Mouse (Mus musculus) hindbrain, embryonic 12.5 days (tissue): ENCODE measurements around the gene Ptpn13. TPM values are rescaled to one million over a fixed set of nuclear protein-coding genes. Genes with fewer than 3 reads are reported as not detected.

Source experiments
- ATAC-seq: fragments of 200-750 bp; cut with Nextera tagmentation; 2 replicates; pipeline ENCODE4 v1.8.0; 2017; ENCODE audit warnings: moderate TSS enrichment; ENCODE audit not compliant: low FRiP score
- H3K27ac ChIP-seq: fragments of 300-500 bp; sonication (generic); 2 replicates; pipeline ENCODE4 v1.5.1; 2016; ENCODE audit warnings: mild to moderate bottlenecking
- H3K27me3 ChIP-seq: fragments of 300-500 bp; sonication (generic); 2 replicates; pipeline ENCODE4 v1.6.1; 2016; ENCODE audit warnings: mild to moderate bottlenecking
- H3K36me3 ChIP-seq: fragments of 300-500 bp; sonication (generic); 2 replicates; pipeline ENCODE4 v1.6.1; 2016; ENCODE audit warnings: mild to moderate bottlenecking
- H3K4me1 ChIP-seq: fragments of 300-500 bp; sonication (generic); 2 replicates; pipeline ENCODE4 v1.6.1; 2016
- H3K4me2 ChIP-seq: fragments of 300-500 bp; sonication (generic); replicated peaks from 2 replicates; pipeline ENCODE4 v1.6.1; 2016; ENCODE audit warnings: mild to moderate bottlenecking
- H3K4me3 ChIP-seq: fragments of 300-500 bp; sonication (generic); 2 replicates; pipeline ENCODE4 v1.5.1; 2016; ENCODE audit warnings: mild to moderate bottlenecking
- H3K9ac ChIP-seq: fragments of 300-500 bp; sonication (generic); 2 replicates; pipeline ENCODE4 v1.6.1; 2016; ENCODE audit warnings: mild to moderate bottlenecking, moderate library complexity
- H3K9me3 ChIP-seq: fragments of 300-500 bp; sonication (generic); replicated peaks from 2 replicates; pipeline ENCODE4 v1.6.1; 2016; ENCODE audit warnings: mild to moderate bottlenecking
- WGBS: fragments of 180-500 bp; shearing (Covaris S2); methylation state at CpG from one replicate; pipeline ENCODE4 v1.1.7; 2016; 5-methylcytosine and 5-hydroxymethylcytosine counted together
- polyA plus RNA-seq: library from polyadenylated mRNA; unstranded; fragments of >200 nt; fragmentation: Nextera tagmentation; extraction: Ambion mirVana; gene quantifications from 2 replicates; pipeline ENCODE4 v1.2.1, GENCODE M21; 2016

The Ptpn13 gene
- polyA plus RNA-seq, 1 experiment from 2014 or later: 19.3 TPM

DNA sequence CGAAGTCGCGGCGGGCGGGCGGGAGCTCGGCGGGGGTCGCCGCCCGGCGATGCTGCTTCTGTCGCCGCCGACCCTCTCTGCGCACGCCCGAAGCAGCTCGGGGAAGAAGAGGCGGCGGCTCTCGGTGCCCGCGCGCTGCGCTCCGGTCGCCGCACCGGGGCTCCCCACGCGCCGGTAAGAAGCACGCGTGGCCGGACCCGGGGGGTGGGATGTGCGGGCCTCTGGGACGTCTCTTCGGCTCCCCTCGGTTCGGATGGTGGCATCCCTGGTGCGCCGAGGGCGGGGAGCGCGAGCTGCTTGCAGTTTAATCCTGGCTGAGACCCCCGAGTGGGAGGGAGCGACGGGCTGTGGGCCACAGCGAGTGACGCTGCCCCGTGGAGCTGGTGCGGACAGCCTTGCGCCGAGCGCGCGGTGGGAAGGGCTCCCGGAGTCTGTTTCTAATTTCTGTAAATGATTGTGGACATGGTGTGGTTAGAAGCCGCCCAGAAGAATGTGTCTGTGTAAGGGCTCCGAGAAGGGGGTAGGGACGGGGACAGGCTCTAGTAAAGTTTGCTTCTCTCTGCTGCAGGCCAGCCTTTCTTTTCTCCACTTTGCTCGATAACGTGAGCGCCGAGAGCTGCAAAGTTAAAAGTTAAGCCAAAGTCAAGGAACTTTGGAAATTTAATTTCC is 505 bp downstream of the Ptpn13 start:
- peaks cover 28% of the 10 kb centered on the region for H3K4me1 ChIP-seq
- 0 out of 2 replicates have a peak, but pooled peaks cover 4% of the 10 kb centered on the region for H3K27me3 ChIP-seq
- peak overlapping the region; percentile 92 for H3K4me2 ChIP-seq
- H3K4me3 ChIP-seq: peak overlapping the region; percentile 82
- H3K9ac ChIP-seq: peak overlapping the region; percentile 83
- ATAC-seq: peak; percentile 23
- H3K36me3 ChIP-seq: no peaks in the 10 kb centered on the region
- WGBS: under 1% methylated on average over 50 of the region's 67 CpGs
- H3K27ac ChIP-seq: peak overlapping the region; percentile 85
- H3K9me3 ChIP-seq: no peaks in the 10 kb centered on the region

DNA sequence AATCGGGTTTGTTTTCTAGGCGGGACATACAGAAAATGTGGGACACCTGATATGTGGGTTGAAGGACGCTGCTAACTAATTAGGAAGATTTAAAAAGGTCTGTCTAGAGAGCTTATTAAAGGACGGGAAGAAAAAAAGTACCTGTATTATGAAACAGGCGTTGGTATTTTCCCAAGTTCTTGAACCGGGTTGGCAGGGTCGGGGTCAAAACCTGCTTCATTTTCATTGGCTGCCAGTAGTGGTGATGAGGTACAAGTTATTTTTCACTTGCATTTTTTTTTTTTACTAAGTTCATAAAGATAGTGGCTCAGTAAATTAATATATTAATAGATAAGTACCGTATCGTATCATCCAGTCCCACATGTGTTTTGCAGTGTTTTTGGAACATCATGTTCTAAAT is 1.3 kb downstream of the Ptpn13 start:
- Histone ChIP-seq H3K4me3 (peak overlapping the region; percentile 82), H3K4me1 (peaks cover 22% of the 10 kb centered on the region), H3K4me2 (peak overlapping the region; percentile 92), H3K27me3 (0 out of 2 replicates have a peak, but pooled peaks cover 4% of the 10 kb centered on the region), H3K36me3 (no peaks in the 10 kb centered on the region), H3K9ac (peak overlapping the region; percentile 83), H3K9me3 (no peaks in the 10 kb centered on the region), H3K27ac (no peak overlapping the region)
- WGBS: 16% methylated on average over 9 of the region's 9 CpGs
- ATAC-seq: no peak

DNA sequence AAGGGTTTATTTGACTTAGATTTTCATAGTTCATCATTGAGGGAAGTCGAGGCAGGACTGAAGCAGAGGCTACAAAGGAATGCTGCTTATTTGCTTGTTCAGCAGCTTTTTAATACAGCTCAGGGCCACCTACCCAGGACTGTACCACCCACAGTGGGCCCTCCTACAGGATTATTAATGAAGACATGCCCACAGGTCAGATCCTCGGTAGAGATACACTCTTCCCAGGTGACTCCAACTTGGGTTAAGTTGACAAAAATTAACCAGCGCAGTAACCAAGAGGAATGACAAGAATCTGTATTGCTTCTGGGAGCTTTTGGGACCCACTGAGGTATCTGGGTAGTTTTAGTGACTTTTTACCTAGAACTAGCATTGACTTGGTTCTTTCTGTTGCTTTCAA is 6.0 kb downstream of the Ptpn13 start:
- no peak overlapping the region for H3K9ac ChIP-seq
- 76% methylated on average over 3 of the region's 3 CpGs for WGBS

DNA sequence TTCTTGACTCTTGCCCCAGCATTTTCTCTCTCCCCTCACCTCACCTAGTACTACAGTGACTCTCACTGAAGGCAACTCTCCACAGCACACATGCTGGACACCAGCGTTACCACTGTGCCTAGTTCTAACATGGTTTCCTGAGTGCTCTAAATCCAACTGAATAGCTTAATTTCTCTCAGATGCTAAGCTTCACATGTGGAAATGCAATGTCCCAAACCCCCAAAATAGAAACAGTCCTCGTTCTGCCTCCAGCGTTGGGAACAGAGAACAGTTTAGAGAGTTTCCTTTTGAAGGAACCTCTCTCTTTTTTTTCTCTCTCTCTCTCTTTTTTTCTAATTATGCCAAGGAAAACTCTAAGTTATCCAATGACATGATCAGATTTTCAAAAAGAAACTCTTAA is 6.5 kb downstream of the Ptpn13 start:
- WGBS: 73% methylated on average over 3 of the region's 3 CpGs
- Histone ChIP-seq H3K4me1 (peaks cover 11% of the 10 kb centered on the region), H3K9ac (no peak overlapping the region), H3K4me2 (no peak overlapping the region), H3K36me3 (no peaks in the 10 kb centered on the region), H3K27me3 (no peaks in the 10 kb centered on the region), H3K27ac (no peak overlapping the region), H3K9me3 (no peaks in the 10 kb centered on the region), H3K4me3 (no peak overlapping the region)
- no peak for ATAC-seq

More for the DNA sequence above, 6.0 kb downstream of the Ptpn13 start:
- Histone ChIP-seq H3K27ac (no peak overlapping the region), H3K9me3 (no peaks in the 10 kb centered on the region), H3K36me3 (no peaks in the 10 kb centered on the region), H3K4me2 (no peak overlapping the region), H3K4me3 (no peak overlapping the region), H3K4me1 (peaks cover 9% of the 10 kb centered on the region), H3K27me3 (no peaks in the 10 kb centered on the region)
- ATAC-seq: no peak

DNA sequence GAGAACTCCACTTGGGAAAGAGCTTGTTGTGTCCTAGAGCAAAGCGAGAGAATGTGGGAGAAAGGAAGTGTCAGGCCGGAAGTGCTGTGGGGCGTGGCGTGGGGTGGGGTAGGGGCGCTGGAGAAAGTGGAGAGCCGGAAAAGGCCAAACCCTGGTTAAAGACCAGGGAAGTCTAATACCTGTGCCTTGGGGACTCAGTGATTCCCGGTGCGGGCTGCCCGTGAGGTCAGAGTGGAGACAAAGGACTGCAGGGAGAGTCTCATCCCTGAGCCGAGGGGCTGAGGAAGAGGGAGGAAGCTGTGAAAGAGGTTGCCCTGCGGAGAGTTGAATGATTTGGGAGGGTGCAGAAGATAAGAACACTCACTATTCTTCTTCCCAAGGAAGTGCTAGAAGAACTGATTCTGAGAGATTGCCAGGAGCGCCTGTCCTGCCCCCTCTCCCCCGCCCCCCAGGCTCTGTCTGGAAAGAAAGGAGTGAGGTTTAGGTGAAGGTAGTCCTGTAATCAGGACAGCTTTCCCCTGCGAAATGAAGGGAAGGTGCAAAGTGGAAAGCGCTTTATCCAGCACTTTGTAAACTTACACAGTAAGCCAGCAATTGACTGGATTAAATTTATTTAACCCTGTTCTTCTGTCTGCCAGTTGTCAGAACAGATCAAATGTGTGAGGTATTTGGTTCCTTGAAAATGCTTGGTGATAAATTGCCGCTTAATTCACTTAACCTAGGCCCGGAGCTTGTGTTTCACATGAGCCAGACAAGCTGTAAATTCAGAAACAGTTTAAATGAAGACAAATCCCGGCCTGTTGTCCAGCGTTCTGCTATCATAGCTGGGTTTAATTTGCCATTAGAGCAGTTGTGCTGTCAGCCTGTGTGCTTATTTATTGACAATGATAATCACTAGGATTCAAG is 11.3 kb downstream of the Ptpn13 start:
- peak overlapping the region; percentile 27; the same call in 1 of the 2 replicates for H3K4me3 ChIP-seq
- no peaks in the 10 kb centered on the region for H3K36me3 ChIP-seq
- ATAC-seq: no peak
- WGBS: 16% methylated on average over 19 of the region's 19 CpGs
- no peaks in the 10 kb centered on the region for H3K9me3 ChIP-seq
- peaks cover 12% of the 10 kb centered on the region for H3K4me1 ChIP-seq
- no peak overlapping the region for H3K9ac ChIP-seq
- 0 out of 2 replicates have a peak overlapping the region, but pooled peaks have one; percentile 30 for H3K27ac ChIP-seq
- no peaks in the 10 kb centered on the region for H3K27me3 ChIP-seq
- peak overlapping the region; percentile 47 for H3K4me2 ChIP-seq

DNA sequence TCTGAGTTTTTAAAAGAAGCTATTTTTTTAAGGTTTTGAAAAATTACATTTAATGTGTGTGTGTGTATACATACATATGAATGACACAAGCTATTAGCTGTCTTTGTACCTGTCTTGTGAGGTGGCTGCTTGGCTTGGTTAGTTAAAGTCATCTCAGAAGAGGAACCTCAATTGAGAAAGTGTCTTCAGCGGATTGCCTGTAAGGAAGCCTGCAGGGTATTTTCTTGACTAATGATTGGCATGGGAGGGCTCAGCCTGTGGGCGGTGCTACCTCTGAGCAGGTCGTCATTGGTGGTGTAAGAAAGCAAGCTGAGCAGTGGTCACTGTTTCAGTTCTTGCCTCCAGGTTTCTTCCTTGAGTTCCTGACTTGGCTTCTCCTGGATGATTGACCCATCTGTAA is 12.7 kb downstream of the Ptpn13 start:
- H3K27ac ChIP-seq: no peak overlapping the region
- 64% methylated on average over 3 of the region's 3 CpGs for WGBS
- no peak overlapping the region for H3K4me3 ChIP-seq
- no peaks in the 10 kb centered on the region for H3K9me3 ChIP-seq
- peaks cover 13% of the 10 kb centered on the region for H3K4me1 ChIP-seq
- H3K27me3 ChIP-seq: no peaks in the 10 kb centered on the region
- no peak for ATAC-seq
- no peaks in the 10 kb centered on the region for H3K36me3 ChIP-seq
- H3K4me2 ChIP-seq: no peak overlapping the region
- H3K9ac ChIP-seq: no peak overlapping the region

DNA sequence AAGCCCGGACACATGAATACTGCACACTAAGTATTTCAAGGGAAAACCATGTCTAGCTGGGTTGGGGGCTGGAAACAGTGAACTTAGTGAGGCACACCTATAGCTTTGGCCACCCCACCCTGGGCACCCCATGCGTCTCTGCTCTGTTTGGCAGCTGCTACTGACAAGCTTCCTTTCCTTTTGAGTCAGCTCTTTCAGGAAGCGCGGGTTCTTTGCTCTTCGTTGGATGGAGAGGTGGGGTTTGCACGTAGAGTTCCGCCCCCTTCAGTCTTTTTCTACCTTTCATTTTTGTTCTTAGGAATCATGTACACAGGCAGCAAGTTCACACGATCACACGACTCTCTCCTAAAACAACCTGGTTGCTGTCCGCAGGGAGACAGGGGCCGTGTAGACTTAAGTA is 14.2 kb downstream of the Ptpn13 start:
- no peak for ATAC-seq
- no peaks in the 10 kb centered on the region for H3K27me3 ChIP-seq
- H3K4me3 ChIP-seq: no peak overlapping the region
- no peaks in the 10 kb centered on the region for H3K36me3 ChIP-seq
- no peak overlapping the region for H3K27ac ChIP-seq
- H3K9ac ChIP-seq: no peak overlapping the region
- H3K9me3 ChIP-seq: no peaks in the 10 kb centered on the region
- H3K4me2 ChIP-seq: no peak overlapping the region
- 79% methylated on average over 11 of the region's 11 CpGs for WGBS
- H3K4me1 ChIP-seq: peaks cover 13% of the 10 kb centered on the region

DNA sequence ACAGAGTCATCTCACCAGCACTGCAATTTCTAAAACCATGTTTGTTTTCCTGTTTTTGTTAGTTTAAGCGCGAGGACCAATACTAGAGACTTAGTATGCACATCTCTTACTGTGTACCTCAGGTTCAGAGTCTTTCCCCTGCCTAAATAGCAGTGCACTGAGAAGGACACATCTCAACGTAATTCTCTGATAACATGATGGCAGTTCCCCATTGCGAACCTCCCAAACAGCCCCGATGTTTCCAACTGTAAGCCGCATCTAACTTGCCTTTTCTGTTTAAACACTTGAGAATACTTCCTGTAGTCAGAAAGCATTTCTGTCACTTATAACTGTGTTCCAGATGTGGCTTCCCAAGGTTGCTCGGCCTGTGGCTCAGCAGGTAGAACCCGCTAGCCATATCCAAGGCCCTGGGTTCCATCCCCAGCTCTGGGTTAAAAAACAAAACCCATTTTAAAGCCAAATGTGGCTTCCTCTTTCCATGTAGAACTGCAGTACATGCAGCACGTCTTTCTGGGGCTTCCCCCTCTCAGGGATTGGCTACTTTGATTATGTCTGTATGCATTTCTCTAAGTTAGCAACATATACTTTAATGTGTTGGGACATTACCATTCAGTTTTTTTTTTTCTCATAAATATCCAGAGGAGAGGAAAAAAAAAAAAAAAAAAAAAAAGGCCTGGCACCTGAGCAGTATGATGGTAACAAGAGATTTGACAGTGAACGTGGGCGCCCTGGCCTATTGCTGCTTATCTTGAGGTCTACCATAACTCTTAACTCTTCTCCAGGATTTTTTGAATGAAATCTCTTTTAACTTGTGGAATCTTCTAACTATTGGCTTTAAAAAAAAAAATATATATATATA is 15.7 kb downstream of the Ptpn13 start:
- Histone ChIP-seq H3K9ac (no peak overlapping the region), H3K27ac (no peak overlapping the region), H3K9me3 (no peaks in the 10 kb centered on the region), H3K4me2 (no peak overlapping the region), H3K27me3 (no peaks in the 10 kb centered on the region), H3K36me3 (no peaks in the 10 kb centered on the region), H3K4me1 (peaks cover 13% of the 10 kb centered on the region), H3K4me3 (no peak overlapping the region)
- no peak for ATAC-seq
- WGBS: 88% methylated on average over 11 of the region's 11 CpGs

DNA sequence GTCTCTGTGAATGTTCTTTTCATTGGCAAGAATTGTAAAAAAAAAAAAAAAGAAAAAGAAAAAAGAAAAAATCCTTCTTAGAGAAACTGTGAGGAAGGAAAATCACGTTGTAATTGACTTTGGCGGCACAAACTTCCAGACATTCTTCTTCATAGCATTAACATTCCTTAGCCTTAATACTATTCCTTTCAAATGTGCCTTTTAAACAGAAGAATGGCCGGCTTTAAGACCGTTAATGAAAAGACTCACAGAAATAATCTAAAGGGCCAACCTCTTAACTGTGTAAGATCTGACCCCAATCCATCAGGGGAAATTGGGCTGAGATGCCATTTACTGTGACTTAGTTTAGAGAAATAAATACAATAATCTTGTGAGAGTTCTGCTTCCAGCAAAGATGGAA is 16.7 kb downstream of the Ptpn13 start:
- Histone ChIP-seq H3K4me3 (no peak overlapping the region), H3K27ac (no peak overlapping the region), H3K4me1 (peaks cover 3% of the 10 kb centered on the region), H3K9me3 (no peaks in the 10 kb centered on the region), H3K9ac (no peak overlapping the region), H3K27me3 (no peaks in the 10 kb centered on the region), H3K36me3 (no peaks in the 10 kb centered on the region), H3K4me2 (no peak overlapping the region)
- WGBS: 36% methylated on average over 4 of the region's 4 CpGs
- ATAC-seq: no peak

DNA sequence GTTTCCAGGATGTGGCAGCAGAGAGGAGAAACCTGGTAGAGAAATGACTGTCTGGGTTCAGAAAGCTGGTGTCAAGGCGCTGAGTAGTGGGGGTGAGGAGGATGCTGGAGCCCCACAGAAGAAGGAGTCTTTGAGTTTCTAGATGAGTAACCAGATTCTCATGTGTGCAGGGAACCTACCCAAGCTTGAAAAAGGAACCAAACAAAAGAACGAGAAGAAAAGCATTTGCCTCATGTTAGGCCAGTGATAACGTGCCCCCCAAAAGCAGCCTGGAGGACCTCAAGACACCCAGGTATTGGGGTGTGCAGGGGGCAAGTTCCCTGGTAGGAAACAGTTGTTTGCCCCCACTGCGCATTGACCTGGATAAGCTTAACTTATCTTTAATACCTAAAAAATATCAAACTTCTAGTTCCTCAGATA is 17.3 kb downstream of the Ptpn13 start:
- 0 out of 2 replicates have a peak overlapping the region, but pooled peaks have one; percentile 13 for H3K27ac ChIP-seq
- 59% methylated on average over 4 of the region's 4 CpGs for WGBS
- no peak for ATAC-seq
- H3K4me3 ChIP-seq: no peak overlapping the region
- no peaks in the 10 kb centered on the region for H3K27me3 ChIP-seq
- no peaks in the 10 kb centered on the region for H3K36me3 ChIP-seq
- no peak overlapping the region for H3K4me2 ChIP-seq
- H3K9ac ChIP-seq: no peak overlapping the region
- peaks cover 6% of the 10 kb centered on the region; the same call in 1 of the 2 replicates for H3K4me1 ChIP-seq
- H3K9me3 ChIP-seq: no peaks in the 10 kb centered on the region

DNA sequence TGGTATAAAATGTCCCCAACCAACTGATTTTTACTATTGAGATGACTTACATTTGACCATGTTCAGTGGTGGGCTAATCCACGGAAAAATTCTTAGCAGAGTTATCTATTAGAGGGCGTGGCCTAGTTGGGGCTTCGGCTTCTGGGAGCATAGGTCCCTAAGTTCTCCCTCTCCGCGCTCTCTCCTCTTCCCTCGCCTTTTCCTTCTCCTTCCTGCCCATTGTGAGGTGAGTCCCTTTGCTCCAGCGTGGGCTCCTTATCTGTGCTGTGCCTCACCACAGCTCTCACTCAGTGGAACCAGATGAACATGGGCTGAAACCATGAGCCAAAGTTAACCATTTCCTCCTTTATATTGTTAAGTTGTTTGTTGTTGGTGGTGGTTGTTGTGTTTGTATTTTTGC is 17.9 kb downstream of the Ptpn13 start:
- H3K4me1 ChIP-seq: peaks cover 12% of the 10 kb centered on the region
- H3K36me3 ChIP-seq: no peaks in the 10 kb centered on the region
- WGBS: 83% methylated on average over 7 of the region's 7 CpGs
- no peak overlapping the region for H3K4me3 ChIP-seq
- H3K4me2 ChIP-seq: no peak overlapping the region
- no peak for ATAC-seq
- no peak overlapping the region for H3K27ac ChIP-seq
- no peak overlapping the region for H3K9ac ChIP-seq
- no peaks in the 10 kb centered on the region for H3K27me3 ChIP-seq
- no peaks in the 10 kb centered on the region for H3K9me3 ChIP-seq

DNA sequence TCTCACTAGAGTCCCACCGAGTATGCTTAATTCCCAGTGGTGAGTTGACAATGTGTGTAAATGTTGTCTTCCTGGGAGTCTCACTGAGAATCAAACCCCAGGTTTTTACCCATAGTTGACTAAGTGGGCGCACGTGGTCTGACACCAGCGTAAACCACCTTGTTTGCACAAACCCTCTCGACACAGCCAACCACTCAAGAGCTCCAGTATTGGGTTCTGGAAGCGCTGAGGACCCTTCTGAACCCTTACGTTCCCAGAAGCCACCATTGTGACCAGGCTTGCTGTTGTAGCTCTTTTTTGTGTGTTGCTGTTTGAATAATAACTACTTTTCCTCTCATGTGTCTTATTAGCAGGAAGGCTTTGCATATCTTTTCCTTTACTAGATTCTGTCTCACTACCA is 20.4 kb downstream of the Ptpn13 start:
- no peak for ATAC-seq
- H3K4me3 ChIP-seq: no peak overlapping the region
- H3K36me3 ChIP-seq: no peaks in the 10 kb centered on the region
- peaks cover 20% of the 10 kb centered on the region for H3K4me1 ChIP-seq
- no peaks in the 10 kb centered on the region for H3K9me3 ChIP-seq
- 94% methylated on average over 7 of the region's 7 CpGs for WGBS
- no peak overlapping the region for H3K27ac ChIP-seq
- H3K4me2 ChIP-seq: no peak overlapping the region
- H3K27me3 ChIP-seq: no peaks in the 10 kb centered on the region
- no peak overlapping the region for H3K9ac ChIP-seq
